Mouse (Mus musculus): ENCODE data around the gene Nell2.

Nell2 gene

DNA sequence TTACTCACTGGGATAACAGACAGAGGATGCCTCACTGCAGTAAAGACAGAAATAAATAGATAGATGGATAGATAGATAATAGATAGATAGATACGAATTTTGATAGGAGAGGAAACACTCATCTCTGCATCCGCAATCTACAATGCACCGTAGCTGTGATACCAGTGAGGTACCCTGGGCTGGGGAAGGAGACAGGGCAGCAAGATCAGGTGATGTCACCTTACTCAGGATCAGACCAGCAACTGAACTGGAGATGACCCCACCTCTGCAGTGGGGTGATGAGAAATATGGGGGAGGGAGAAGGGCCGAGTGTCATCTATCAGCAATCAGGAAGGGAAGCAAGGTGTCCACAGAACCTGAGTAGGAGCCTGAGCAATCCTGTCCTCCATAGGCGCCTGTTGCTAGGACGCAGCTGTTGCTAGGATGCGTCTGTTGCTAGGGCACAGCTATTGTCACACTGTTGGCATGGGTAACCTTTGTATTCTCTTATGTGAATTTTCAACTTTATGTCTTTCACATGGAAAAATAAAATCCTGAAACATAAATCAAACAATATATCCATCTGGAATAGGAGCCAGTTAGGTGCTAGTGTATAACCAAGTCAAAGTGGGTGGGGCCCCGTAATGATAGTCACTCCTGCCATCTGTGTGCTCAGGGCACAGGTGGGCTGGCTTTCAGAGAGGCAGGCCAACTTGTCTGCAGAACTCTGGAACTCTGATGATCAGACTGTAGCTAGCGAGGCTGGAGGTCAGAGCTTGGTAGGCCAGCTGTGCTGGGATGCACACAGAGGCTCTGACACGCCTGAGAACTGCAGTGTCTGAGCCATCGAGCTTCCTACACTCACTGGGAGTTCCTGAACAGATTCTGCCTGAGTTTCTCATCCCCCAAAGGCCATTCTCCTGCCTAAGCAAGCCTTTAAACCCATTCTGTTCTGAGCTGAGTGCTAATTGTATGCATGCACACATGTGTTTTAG is 193.7 kb downstream of the Nell2 start:
- no peak for DNase-seq (ENCODE audit: low spot score in 2 of 2)

DNA sequence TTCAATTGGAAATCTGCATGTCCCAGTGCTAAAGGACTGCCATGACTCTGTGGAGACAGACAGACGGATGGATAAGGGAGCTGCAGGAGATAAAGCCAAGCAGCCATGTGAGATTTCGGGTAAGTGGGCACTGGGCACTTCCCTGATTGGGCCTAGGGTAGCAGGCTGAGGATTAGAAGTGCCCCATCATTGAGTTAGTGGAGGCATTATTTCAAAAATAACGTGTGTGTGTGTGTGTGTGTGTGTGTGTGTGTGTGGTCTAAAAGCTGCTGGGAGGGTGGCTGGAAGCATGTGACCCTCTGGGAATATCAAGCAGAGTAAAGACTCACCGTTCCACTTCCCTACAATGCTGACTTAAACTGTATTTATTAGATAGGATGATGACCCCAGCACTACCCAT is 195.1 kb downstream of the Nell2 start:
- no peak for DNase-seq (ENCODE audit: low spot score in 2 of 2)

DNA sequence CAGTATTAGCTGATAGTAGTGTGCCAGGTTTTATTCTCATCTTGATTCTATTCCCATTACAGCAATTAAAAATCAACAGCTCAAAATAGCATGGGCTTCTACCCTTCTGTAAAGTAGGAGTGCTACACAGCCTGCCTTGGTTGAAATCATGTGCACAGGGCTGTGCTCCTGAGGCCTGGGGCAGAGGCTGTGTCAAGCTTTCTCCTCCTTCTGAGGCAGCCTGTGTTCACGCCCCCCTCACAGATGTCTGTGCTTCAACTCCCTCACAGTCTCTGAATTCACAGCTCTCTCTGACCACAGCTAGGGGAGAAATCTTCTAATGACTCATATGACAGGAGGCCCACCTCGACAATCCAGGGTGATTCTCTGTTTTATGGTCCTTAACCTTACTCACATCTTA is 197.4 kb downstream of the Nell2 start:
- no peak for DNase-seq (ENCODE audit: low spot score in 2 of 2)

GRCm38 (mm10) chr15:95322744-95323143 is 205.6 kb downstream of the Nell2 start:
- DNase-seq (ENCODE audit: low spot score in 2 of 2): no peak

DNA sequence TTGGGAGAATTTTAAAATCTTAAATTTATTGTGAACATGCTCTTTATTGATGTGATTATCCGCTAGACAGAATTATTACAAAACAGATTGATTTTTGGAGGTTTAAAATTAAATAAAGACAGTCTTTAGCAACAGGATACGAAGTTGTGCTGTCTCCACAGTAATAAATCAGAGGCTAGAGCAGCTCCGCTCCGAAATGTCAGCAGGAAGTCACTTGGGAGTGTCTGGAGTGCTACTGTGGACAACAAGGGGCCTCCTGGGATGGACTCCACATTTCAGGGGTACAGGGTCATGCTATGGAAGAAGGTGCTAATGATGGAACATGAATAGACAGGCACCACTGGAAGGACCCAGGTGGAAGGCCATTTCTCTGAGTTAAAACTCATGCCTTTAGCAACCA is 211.7 kb downstream of the Nell2 start:
- DNase-seq (ENCODE audit: low spot score in 2 of 2): no peak

DNA sequence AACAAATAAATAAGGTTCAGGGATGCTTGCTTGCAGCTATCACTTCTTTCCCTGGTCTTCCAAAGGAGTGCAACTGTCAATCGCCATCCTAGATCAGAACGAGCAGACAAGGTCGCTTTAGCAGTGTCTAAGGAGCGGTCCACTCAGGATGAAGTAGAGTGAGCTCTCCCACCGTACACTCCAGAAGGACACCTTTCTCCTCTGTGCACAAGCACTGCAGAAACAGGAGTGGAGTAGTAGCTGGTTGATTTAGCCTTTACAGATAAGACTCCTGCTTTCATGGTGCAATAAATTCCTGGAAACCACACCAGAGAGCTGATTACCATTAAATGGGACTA is 213.6 kb downstream of the Nell2 start:
- DNase-seq (ENCODE audit: low spot score in 2 of 2): no peak

DNA sequence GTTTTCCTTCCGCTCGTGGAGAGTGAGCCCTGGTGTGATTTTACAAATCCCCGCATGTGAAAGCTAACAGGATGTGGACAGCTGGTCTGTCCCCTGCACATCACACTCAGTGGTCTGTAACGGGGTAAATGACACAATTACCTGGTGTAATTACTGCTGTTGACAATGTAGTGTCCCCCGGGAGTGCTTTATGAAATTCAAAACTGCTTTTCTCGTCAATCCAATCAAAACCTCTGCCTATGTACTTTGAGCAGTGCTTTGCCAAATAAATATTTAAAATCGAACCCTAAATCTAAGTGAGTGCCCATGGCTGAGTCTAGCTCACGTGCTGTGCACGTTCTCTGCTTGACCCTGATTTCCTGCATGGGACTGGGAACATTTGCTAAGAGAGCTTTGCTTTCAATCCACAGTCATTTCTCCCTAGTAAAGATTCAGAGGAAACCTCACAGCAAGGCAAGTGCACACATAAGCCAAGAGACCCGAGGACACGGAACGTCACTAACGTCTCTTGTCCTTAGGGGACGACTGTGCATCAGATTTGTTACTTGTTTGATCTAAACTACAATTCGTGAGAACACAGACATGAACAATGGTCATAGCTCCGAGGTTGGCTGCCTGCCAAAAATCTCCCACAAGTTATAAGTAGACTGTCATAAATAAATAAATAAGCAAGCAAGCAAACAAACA is 214.1 kb downstream of the Nell2 start:
- no peak for DNase-seq (ENCODE audit: low spot score in 2 of 2)

DNA sequence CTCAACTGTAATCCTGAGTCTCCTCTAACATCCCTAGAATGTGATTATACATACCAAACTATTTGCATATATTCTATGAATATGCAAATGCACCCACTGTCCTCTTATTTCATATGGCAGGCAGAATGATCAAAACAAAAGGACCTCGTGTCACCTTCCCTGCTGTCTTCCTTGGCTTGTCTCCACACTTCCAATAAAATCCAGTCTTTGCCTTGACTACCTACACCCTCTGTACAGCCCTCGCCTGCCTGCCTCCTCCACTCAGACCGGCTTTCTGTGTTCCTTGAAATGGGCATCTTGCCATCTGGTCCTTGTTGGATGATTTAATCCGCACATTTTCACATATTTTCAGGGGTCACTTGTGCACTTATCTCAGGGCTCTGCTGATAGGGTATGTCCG is 215.1 kb downstream of the Nell2 start:
- DNase-seq (ENCODE audit: low spot score in 2 of 2): no peak

DNA sequence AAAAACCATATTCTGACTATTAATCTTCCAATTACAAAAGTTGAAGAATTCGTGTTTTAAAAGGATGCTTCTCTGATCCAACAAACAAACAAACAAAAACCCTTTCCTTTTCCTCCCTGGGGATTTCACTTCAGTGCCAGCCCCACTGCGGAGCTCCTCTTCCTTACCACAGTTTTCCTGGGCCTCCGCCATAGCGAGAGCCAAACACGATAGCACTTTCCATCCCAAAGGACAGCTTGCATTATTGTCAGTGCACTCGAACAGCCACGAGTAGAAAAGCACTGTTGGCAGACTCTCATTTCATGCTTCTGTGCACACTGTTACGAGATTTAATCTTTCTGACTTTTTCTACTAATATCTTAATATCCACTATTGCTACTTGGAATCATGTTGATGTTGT is 224.3 kb downstream of the Nell2 start:
- no peak for DNase-seq (ENCODE audit: low spot score in 2 of 2)

GRCm38 (mm10) chr15:95296561-95296960 is 231.8 kb downstream of the Nell2 start:
- DNase-seq (ENCODE audit: low spot score in 2 of 2): no peak

DNA sequence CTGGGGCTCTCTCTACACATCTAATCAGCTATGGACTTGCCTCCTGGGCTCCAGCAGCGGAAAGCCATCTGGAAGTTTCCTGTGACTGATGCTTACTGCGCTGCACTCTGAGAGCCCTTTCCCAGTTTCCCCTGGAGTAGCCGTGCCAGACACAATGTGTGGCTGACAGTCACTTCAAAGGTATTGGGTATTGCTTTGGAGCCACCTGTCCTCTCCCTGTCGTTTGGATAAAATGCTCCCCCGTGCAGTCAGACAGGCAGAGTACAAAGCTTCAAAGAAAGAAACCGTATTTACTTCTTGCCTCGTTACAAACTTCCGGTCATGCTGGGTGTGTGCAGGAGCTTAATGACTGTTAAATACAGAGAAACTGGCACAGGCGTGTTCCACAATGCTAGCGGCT is 239.3 kb downstream of the Nell2 start:
- no peak for DNase-seq (ENCODE audit: low spot score in 2 of 2)

DNA sequence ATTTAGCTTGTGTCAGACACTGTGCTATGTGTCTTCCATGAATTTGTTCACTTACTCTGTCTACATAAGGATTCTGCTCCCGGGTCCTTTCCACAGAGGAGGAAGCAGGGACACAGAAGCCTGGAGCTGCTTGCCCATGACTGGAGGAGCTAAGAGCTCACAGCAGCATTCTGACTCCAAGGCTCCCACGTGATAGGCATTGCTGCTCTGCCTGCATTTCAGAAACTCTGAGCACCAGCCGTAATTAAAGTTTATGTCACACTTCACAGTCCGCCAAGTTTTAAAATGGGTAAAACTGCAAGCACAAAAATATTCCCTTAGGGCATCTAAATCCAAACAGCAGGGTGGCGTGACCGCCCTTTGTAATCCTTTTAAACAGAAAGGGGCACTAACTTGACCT is 243.2 kb downstream of the Nell2 start:
- peak in 1 of 2 experiments; percentile 38 for DNase-seq (ENCODE audit: low spot score in 2 of 2)

DNA sequence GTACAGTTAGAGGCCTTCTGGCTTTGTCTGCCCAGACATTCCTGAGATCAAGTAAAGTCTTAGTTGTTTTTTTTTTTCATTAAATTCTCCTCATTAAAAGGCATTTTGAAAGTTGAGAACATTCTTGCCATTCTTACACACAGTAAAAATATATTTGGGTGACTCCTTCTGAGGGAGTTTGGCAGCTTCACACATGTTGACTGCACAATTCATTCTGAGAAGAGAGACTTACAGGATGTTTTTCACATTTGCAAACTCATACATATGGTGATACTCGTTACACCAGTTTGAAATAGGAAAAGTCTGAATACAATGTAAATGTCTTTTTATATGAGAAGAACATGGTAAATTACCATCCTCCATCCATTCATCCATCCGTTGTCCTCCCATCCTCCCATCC is 247.4 kb downstream of the Nell2 start:
- DNase-seq (ENCODE audit: low spot score in 2 of 2): no peak

- no peak for DNase-seq (ENCODE audit: low spot score in 2 of 2)
Observed at GRCm38 (mm10) chr15:95278001-95278400, 250.4 kb downstream of the Nell2 start.

DNA sequence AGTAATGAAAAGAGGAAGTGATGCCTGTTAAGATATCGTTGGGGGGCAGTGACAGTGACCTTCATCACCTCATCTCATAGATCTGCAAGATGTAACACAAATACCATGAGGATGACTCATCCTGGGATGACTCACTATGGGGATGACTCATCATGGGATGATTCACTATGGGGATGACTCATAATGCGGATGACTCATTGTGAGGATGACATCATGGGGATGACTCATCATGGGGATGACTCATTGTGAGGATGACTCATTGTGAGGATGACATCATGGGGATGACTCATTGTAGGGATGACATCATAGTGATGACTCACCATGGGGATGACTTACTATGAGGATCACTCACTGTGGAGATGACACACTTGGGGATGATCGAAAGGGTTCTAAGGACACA is 251.8 kb downstream of the Nell2 start:
- DNase-seq (ENCODE audit: low spot score in 2 of 2): no peak

DNA sequence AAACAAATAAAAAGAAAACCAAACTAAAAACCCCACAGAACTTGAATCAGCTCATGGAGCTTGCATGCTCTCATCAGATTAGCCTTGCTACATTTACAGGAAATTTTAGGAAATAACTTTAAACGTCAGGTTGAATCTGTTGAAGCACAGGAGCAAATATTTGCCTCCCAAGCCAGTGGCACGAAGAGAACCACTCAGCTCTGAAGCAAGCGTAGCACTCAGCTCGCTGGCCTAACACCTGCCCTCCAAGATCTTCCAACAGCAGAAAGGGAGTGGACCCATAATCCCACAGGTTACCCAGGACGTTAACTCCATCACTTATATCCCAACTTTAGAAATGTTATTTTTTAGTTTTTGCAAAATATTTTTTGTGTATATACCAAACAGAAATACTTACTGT is 252.8 kb downstream of the Nell2 start:
- no peak for DNase-seq (ENCODE audit: low spot score in 2 of 2)

DNA sequence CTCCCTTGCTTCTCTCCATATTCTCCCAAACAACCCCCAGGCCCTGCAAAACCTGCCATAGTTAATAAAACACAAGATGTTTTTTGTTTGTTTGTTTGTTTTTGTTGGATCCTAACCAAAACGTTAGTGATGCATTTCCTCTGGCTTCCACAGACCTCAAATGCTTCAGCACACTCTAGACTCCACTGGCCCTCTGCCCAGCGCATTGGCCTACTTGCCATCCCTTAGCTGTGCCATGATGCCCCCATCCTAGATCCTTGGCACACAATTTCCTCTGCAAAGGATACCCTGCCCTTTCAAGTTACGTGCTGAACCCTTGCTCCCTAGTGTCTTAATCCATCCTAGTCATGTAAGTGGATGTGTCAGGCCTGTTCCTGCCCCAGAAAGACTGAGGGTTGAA is 255.1 kb downstream of the Nell2 start:
- no peak for DNase-seq (ENCODE audit: low spot score in 2 of 2)

- no peak for DNase-seq (ENCODE audit: low spot score in 2 of 2)
Observed at GRCm38 (mm10) chr15:95272167-95272566, 256.2 kb downstream of the Nell2 start.

DNA sequence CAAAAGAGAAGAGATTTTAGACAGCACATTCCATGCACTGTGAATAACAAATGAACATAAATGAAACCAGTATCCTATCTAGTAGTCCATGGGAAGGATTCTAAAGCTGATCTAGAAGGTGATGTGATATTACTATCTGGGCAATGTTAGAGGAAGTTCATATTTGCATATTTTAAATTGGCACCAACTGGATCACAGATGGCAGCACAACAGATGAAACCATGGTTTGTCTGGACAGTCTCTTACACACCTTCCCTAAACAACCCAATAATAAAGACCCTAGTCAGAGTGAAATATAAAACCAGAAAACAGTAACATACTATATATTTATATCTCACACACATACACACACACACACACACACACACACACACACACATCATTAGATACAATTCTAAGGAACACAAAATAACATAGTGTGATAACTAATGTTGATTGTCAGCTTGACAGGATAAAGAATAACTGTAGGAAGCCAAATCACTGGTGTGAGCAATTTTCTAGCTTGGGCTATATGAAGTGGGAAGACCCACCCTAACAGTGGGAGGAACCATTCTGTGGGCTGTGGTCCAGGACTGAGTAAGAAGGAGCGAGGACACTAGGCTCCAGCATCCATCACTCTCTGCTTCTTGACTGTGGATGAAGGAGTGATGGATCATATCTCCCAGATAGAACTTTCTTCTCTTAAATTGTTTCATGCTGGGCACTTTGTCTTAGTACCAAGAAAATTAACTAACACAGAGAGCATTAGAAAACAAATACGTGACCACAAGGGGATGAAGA is 268.5 kb downstream of the Nell2 start:
- DNase-seq (ENCODE audit: low spot score in 2 of 2): no peak

DNA sequence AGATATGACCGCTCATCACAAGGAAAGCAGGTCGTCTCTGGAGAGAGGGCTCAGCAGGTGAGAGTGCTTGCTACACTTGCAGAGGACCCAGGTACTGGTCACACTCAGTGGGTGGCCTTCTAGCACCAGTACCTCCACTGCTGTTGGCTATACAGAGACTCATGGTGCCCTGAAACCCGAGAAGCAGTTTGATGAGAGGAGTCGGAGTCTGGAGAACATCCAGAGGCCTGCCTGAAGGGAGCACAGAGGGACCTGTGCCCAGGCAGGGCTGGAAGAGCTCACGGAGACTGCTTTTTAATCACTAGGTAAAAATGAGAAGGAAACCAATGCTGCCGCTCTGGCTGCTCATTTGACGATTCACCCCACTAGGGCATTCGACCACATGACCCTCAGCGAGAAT is 271.2 kb downstream of the Nell2 start:
- DNase-seq (ENCODE audit: low spot score in 2 of 2): no peak

DNA sequence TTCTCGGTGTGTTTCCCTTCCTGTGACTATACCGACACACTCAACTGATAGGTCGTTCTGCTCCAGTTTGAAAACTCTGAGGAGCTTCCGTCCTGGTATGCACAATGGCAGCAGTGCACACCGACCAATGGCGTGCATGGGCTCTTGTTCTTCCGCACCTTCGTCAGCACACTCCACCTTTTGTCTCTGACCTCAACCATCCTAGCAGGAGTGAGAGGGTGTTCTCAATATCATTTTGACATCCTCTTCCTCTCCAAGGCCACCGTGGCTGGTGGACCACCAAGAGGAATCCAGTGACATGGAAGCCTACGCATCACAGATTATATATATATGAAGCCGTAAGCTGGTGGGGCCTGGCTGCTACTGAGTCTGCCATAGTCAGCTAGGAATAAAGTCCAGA is 282.8 kb downstream of the Nell2 start:
- no peak for DNase-seq (ENCODE audit: low spot score in 2 of 2)

- no peak for DNase-seq (ENCODE audit: low spot score in 2 of 2)
Observed at GRCm38 (mm10) chr15:95243876-95244275, 284.5 kb downstream of the Nell2 start.

DNA sequence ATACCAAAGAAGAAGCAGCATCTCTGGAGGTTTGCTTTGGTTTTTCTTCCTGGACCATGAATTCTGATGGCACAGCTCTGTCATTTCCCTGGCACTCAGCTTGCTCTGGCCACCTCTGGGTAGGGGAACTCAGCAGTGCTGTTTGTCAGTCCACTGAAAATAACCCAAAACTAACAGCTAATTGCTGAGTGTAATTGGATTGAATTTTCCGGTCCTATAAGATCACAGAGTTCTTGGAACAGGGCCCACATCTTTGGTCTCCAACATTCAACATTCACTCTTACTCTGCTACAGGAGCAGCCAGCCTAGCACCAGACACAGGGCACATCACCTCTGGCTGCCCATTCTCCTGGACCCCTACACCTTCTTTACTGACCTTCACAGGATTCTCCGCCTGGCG is 287.2 kb downstream of the Nell2 start:
- DNase-seq (ENCODE audit: low spot score in 2 of 2): no peak

Data from right cerebral cortex, postnatal 36 days (tissue).